Mouse (Mus musculus) midbrain, embryonic 12.5 days (tissue): ENCODE data around the gene Ntn3. TPM values are rescaled to one million over a fixed set of nuclear protein-coding genes. Genes with fewer than 3 reads are reported as not detected.

Source experiments
- ATAC-seq: fragments of 200-750 bp; cut with Nextera tagmentation; 2 replicates; pipeline ENCODE4 v1.8.0; 2017; ENCODE audit warnings: low read depth, moderate TSS enrichment, moderate library complexity; ENCODE audit not compliant: low FRiP score
- H3K27ac ChIP-seq: fragments of 300-500 bp; sonication (generic); replicated peaks from 2 replicates; pipeline ENCODE4 v1.5.1; 2016; ENCODE audit warnings: mild to moderate bottlenecking
- H3K27me3 ChIP-seq: fragments of 300-500 bp; sonication (generic); 2 replicates; pipeline ENCODE4 v1.6.1; 2016; ENCODE audit warnings: mild to moderate bottlenecking
- H3K36me3 ChIP-seq: fragments of 300-500 bp; sonication (generic); 2 replicates; pipeline ENCODE4 v1.6.1; 2016
- H3K4me1 ChIP-seq: fragments of 300-500 bp; sonication (generic); 2 replicates; pipeline ENCODE4 v1.6.1; 2016
- H3K4me2 ChIP-seq: fragments of 300-500 bp; sonication (generic); replicated peaks from 2 replicates; pipeline ENCODE4 v1.6.1; 2016; ENCODE audit warnings: mild to moderate bottlenecking, moderate library complexity
- H3K4me3 ChIP-seq: fragments of 300-500 bp; sonication (generic); 2 replicates; pipeline ENCODE4 v1.5.1; 2016; ENCODE audit warnings: mild to moderate bottlenecking
- H3K9ac ChIP-seq: fragments of 300-500 bp; sonication (generic); replicated peaks from 2 replicates; pipeline ENCODE4 v1.6.1; 2016; ENCODE audit warnings: mild to moderate bottlenecking, moderate library complexity
- H3K9me3 ChIP-seq: fragments of 300-500 bp; sonication (generic); 2 replicates; pipeline ENCODE4 v1.6.1; 2016; ENCODE audit warnings: mild to moderate bottlenecking
- WGBS: fragments of 180-500 bp; shearing (Covaris S2); methylation state at CpG from one replicate; pipeline ENCODE4 v1.1.7; 2016; 5-methylcytosine and 5-hydroxymethylcytosine counted together
- polyA plus RNA-seq: library from polyadenylated mRNA; unstranded; fragments of >200 nt; fragmentation: Nextera tagmentation; extraction: Ambion mirVana; gene quantifications from 2 replicates; pipeline ENCODE4 v1.2.1, GENCODE M21; 2016

The Ntn3 gene
- polyA plus RNA-seq, 1 experiment from 2014 or later: 6.9 TPM

- Histone ChIP-seq H3K27me3 (peaks cover 60% of the 10 kb centered on the region), H3K4me2 (peak overlapping the region; percentile 91)
- ATAC-seq: no peak
Measured at GRCm38 (mm10) chr17:24209916-24210240, 547 bp upstream of the Ntn3 start.

GRCm38 (mm10) chr17:24208641-24209042 is 689 bp downstream of the Ntn3 start:
- no peak for ATAC-seq

More at GRCm38 (mm10) chr17:24209916-24210240, 547 bp upstream of the Ntn3 start:
- H3K4me3 ChIP-seq: peak overlapping the region; percentile 52; the same call in 1 of the 2 replicates
- peaks cover 73% of the 10 kb centered on the region for H3K4me1 ChIP-seq
- H3K27ac ChIP-seq: 0 out of 2 replicates have a peak overlapping the region, but pooled peaks have one; percentile 76
- H3K9ac ChIP-seq: peak overlapping the region; percentile 79; the same call in 1 of the 2 replicates
- WGBS: 56% methylated on average over 3 of the region's 3 CpGs
- peaks cover 5% of the 10 kb centered on the region for H3K36me3 ChIP-seq
- no peaks in the 10 kb centered on the region for H3K9me3 ChIP-seq

GRCm38 (mm10) chr17:24207768-24208640 is 1.3 kb downstream of the Ntn3 start:
- H3K27me3 ChIP-seq: peaks cover 58% of the 10 kb centered on the region
- no peak for ATAC-seq
- peaks cover 90% of the 10 kb centered on the region for H3K4me1 ChIP-seq
- 59% methylated on average over 34 of the region's 34 CpGs for WGBS
- H3K9me3 ChIP-seq: no peaks in the 10 kb centered on the region
- H3K27ac ChIP-seq: no peak overlapping the region; the same call in 1 of the 2 replicates
- peak overlapping the region; percentile 79; the same call in 1 of the 2 replicates for H3K9ac ChIP-seq
- peak overlapping the region; percentile 52 for H3K4me3 ChIP-seq
- H3K4me2 ChIP-seq: peak overlapping the region; percentile 91
- H3K36me3 ChIP-seq: no peaks in the 10 kb centered on the region

More at GRCm38 (mm10) chr17:24208641-24209042, 689 bp downstream of the Ntn3 start:
- WGBS: 2% methylated on average over 29 of the region's 29 CpGs
- Histone ChIP-seq H3K9me3 (no peaks in the 10 kb centered on the region), H3K4me1 (peaks cover 85% of the 10 kb centered on the region), H3K36me3 (no peaks in the 10 kb centered on the region), H3K27me3 (peaks cover 60% of the 10 kb centered on the region), H3K27ac (peak overlapping the region; percentile 76), H3K9ac (peak overlapping the region; percentile 79), H3K4me3 (peak overlapping the region; percentile 52), H3K4me2 (peak overlapping the region; percentile 91)

- WGBS: 5% methylated on average over 62 of the region's 62 CpGs
- peaks cover 90% of the 10 kb centered on the region for H3K4me1 ChIP-seq
Measured at GRCm38 (mm10) chr17:24206451-24207351, 2.6 kb downstream of the Ntn3 start.

GRCm38 (mm10) chr17:24205908-24206361 is 3.4 kb downstream of the Ntn3 start:
- Histone ChIP-seq H3K27ac (peak overlapping the region; percentile 74), H3K27me3 (peaks cover 47% of the 10 kb centered on the region), H3K4me3 (peak overlapping the region; percentile 71), H3K4me1 (peaks cover 82% of the 10 kb centered on the region), H3K4me2 (peak overlapping the region; percentile 86), H3K9me3 (no peaks in the 10 kb centered on the region), H3K36me3 (no peaks in the 10 kb centered on the region), H3K9ac (peak overlapping the region; percentile 70)
- WGBS: 8% methylated on average over 15 of the region's 15 CpGs
- peak; percentile 17 for ATAC-seq

More at GRCm38 (mm10) chr17:24206451-24207351, 2.6 kb downstream of the Ntn3 start:
- Histone ChIP-seq H3K27ac (peak overlapping the region; percentile 49), H3K4me3 (peak overlapping the region; percentile 71), H3K27me3 (peaks cover 52% of the 10 kb centered on the region), H3K9ac (peak overlapping the region; percentile 70), H3K9me3 (no peaks in the 10 kb centered on the region), H3K4me2 (peak overlapping the region; percentile 86), H3K36me3 (no peaks in the 10 kb centered on the region)
- peak; percentile 19 for ATAC-seq

GRCm38 (mm10) chr17:24205284-24205888 is 3.9 kb downstream of the Ntn3 start, which contains the start of gene Tbc1d24:
TSS of gene Tbc1d24 (minus strand) at chr17:24205562.
- peak; percentile 65 for ATAC-seq
- H3K9me3 ChIP-seq: no peaks in the 10 kb centered on the region
- WGBS: under 1% methylated on average over 65 of the region's 65 CpGs
- no peaks in the 10 kb centered on the region for H3K36me3 ChIP-seq
- H3K27me3 ChIP-seq: peaks cover 41% of the 10 kb centered on the region
- H3K4me2 ChIP-seq: peak within 1 kb of the TSS; percentile 86
- peak within 1 kb of the TSS; percentile 74 for H3K27ac ChIP-seq
- H3K9ac ChIP-seq: peak within 1 kb of the TSS; percentile 70
- H3K4me1 ChIP-seq: peaks cover 77% of the 10 kb centered on the region
- H3K4me3 ChIP-seq: peak within 1 kb of the TSS; percentile 71

GRCm38 (mm10) chr17:24204846-24205245 is 4.5 kb downstream of the Ntn3 start:
- peaks cover 36% of the 10 kb centered on the region for H3K27me3 ChIP-seq
- no peak overlapping the region; the same call in 1 of the 2 replicates for H3K27ac ChIP-seq
- ATAC-seq: no peak
- H3K9me3 ChIP-seq: no peaks in the 10 kb centered on the region
- 14% methylated on average over 7 of the region's 7 CpGs for WGBS
- H3K4me1 ChIP-seq: peaks cover 72% of the 10 kb centered on the region
- no peaks in the 10 kb centered on the region for H3K36me3 ChIP-seq
- peak overlapping the region; percentile 70 for H3K9ac ChIP-seq
- peak overlapping the region; percentile 86 for H3K4me2 ChIP-seq
- peak overlapping the region; percentile 71 for H3K4me3 ChIP-seq

GRCm38 (mm10) chr17:24203611-24204534 is 5.5 kb downstream of the Ntn3 start:
- Histone ChIP-seq H3K4me2 (peak overlapping the region; percentile 86), H3K9ac (no peak overlapping the region), H3K4me1 (peaks cover 62% of the 10 kb centered on the region), H3K27ac (no peak overlapping the region), H3K27me3 (peaks cover 32% of the 10 kb centered on the region), H3K36me3 (no peaks in the 10 kb centered on the region), H3K4me3 (peak overlapping the region; percentile 71), H3K9me3 (no peaks in the 10 kb centered on the region)
- ATAC-seq: no peak
- WGBS: 69% methylated on average over 3 of the region's 3 CpGs

- peaks cover 54% of the 10 kb centered on the region for H3K4me1 ChIP-seq
- ATAC-seq: no peak
- no peaks in the 10 kb centered on the region for H3K36me3 ChIP-seq
- 0 out of 2 replicates have a peak overlapping the region, but pooled peaks have one; percentile 20 for H3K9ac ChIP-seq
- H3K9me3 ChIP-seq: no peaks in the 10 kb centered on the region
- H3K4me3 ChIP-seq: 0 out of 2 replicates have a peak overlapping the region, but pooled peaks have one; percentile 15
- 44% methylated on average over 4 of the region's 4 CpGs for WGBS
- peak overlapping the region; percentile 30 for H3K4me2 ChIP-seq
- peaks cover 23% of the 10 kb centered on the region for H3K27me3 ChIP-seq
- peak overlapping the region; percentile 52 for H3K27ac ChIP-seq
Measured at GRCm38 (mm10) chr17:24203068-24203467, 6.3 kb downstream of the Ntn3 start.

- Histone ChIP-seq H3K27me3 (peaks cover 4% of the 10 kb centered on the region), H3K9ac (no peak overlapping the region), H3K9me3 (no peaks in the 10 kb centered on the region), H3K4me3 (no peak overlapping the region), H3K36me3 (no peaks in the 10 kb centered on the region), H3K27ac (no peak overlapping the region), H3K4me2 (no peak overlapping the region), H3K4me1 (peaks cover 34% of the 10 kb centered on the region)
- WGBS: 83% methylated on average over 4 of the region's 4 CpGs
- ATAC-seq: no peak
Measured at GRCm38 (mm10) chr17:24201092-24201491, 8.2 kb downstream of the Ntn3 start.
